Mouse (Mus musculus) induced T-regulatory cell, adult 2 months (primary cell): ENCODE data around the gene Cmtm4.
A peak's percentile ranks its signal among the peaks of the same experiment; 100 is the strongest.

Source experiments
- DNase-seq: peaks from one replicate; pipeline ENCODE4 v3.0.0-alpha.2; 2012; ENCODE audit warnings: low read depth

Gene Cmtm4

GRCm38 (mm10) chr8:104374864-104375846 lies 20.5 kb downstream of the Cmtm4 start:
- no peak for DNase-seq

GRCm38 (mm10) chr8:104374269-104374668 lies 21.3 kb downstream of the Cmtm4 start:
- no peak for DNase-seq

GRCm38 (mm10) chr8:104373779-104374178 lies 21.8 kb downstream of the Cmtm4 start:
- DNase-seq, result no peak

GRCm38 (mm10) chr8:104371121-104371520 lies 24.5 kb downstream of the Cmtm4 start:
- DNase-seq, result no peak

- no peak for DNase-seq
Observed at GRCm38 (mm10) chr8:104370071-104370470, 25.5 kb downstream of the Cmtm4 start.

- DNase-seq, result no peak
Observed at GRCm38 (mm10) chr8:104369591-104369990, 26.0 kb downstream of the Cmtm4 start.

- DNase-seq, result no peak
Observed at GRCm38 (mm10) chr8:104367398-104367797, 28.2 kb downstream of the Cmtm4 start.

GRCm38 (mm10) chr8:104365695-104366094 lies 29.9 kb downstream of the Cmtm4 start:
- DNase-seq, result no peak

- DNase-seq, result no peak
Observed at GRCm38 (mm10) chr8:104359778-104360456, 35.7 kb downstream of the Cmtm4 start.

GRCm38 (mm10) chr8:104358637-104359036 lies 37.0 kb downstream of the Cmtm4 start:
- no peak for DNase-seq

GRCm38 (mm10) chr8:104354504-104354903 lies 41.1 kb downstream of the Cmtm4 start:
- DNase-seq, result no peak

- DNase-seq, result no peak
Observed at GRCm38 (mm10) chr8:104353186-104353585, 42.4 kb downstream of the Cmtm4 start.

GRCm38 (mm10) chr8:104350047-104350446 lies 45.6 kb downstream of the Cmtm4 start:
- DNase-seq, result no peak

GRCm38 (mm10) chr8:104348971-104349370 lies 46.6 kb downstream of the Cmtm4 start:
- no peak for DNase-seq

- no peak for DNase-seq
Observed at GRCm38 (mm10) chr8:104346706-104347105, 48.9 kb downstream of the Cmtm4 start.

GRCm38 (mm10) chr8:104344622-104345021 lies 51.0 kb downstream of the Cmtm4 start:
- DNase-seq, result no peak

- DNase-seq, result peak; percentile 90
Observed at GRCm38 (mm10) chr8:104343957-104344356, 51.6 kb downstream of the Cmtm4 start.

GRCm38 (mm10) chr8:104342426-104342825 lies 53.2 kb downstream of the Cmtm4 start:
- DNase-seq, result no peak

- DNase-seq, result no peak
Observed at GRCm38 (mm10) chr8:104341678-104342077, 53.9 kb downstream of the Cmtm4 start.

- DNase-seq, result no peak
Observed at GRCm38 (mm10) chr8:104341106-104341561, 54.5 kb downstream of the Cmtm4 start.

- peak; percentile 89 for DNase-seq
Observed at GRCm38 (mm10) chr8:104340233-104341105, 55.1 kb downstream of the Cmtm4 start.

- no peak for DNase-seq
Observed at GRCm38 (mm10) chr8:104339983-104340232, 55.7 kb downstream of the Cmtm4 start.
